15 mouse cellular contexts compared by ENCODE assay signal in the genomic region with DNA sequence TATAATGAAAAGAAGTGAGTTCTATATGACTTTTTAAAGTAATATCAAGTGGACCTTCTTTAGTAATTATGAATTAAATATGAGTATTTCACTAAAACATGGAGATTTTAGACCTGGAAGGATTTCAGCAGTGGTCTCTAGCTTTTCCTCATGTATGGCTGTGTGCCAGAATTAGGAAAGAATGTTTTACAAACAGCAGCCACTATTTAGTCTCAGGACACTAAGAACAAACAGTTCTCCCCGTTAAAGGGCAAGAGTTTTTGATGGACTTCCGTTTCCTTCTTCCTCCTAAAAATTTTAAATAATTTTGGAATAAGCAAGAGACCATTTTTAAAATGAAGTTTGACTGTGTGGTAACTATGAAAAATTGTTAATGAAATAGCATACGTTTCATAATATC. TPM values are rescaled to one million over a fixed set of nuclear protein-coding genes. Genes with fewer than 3 reads are reported as not detected.
DNase-seq lines count a peak whose midpoint lies in the region; ATAC-seq and TF ChIP-seq lines count a peak whose summit lies in the region.
"Had no signal": no experiment of that assay in that cellular context is flagged by ENCODE, and none has a peak within 500 bp of the region (broad histone marks: within the 10 kb centered on the region; RNA-seq: fewer than 3 reads in every experiment).

No protein-coding gene starts in this region.

- H3K4me1 ChIP-seq in liver, adult 2 months (ENCODE audit: control insufficient read depth, insufficient read depth, low read length), result peaks cover 12% of the 10 kb centered on the region
- no peaks in the 10 kb centered on the region for H3K4me1 ChIP-seq in midbrain, embryonic 14.5 days (ENCODE audit: control insufficient read depth, insufficient read depth, low read length)
- no peaks in the 10 kb centered on the region for H3K4me1 ChIP-seq in midbrain, embryonic 10.5 days

- H3K9me3 ChIP-seq in midbrain, embryonic 14.5 days (ENCODE audit: control insufficient read depth, low read length), result no peaks in the 10 kb centered on the region
- H3K9me3 ChIP-seq in midbrain, embryonic 10.5 days (replicated peaks), result no peaks in the 10 kb centered on the region
- H3K9me3 ChIP-seq: forebrain, embryonic 10.5 days; G1E; heart, embryonic 15.5 days had no signal

- H3K4me2 ChIP-seq in midbrain, embryonic 14.5 days (ENCODE audit: low read length), result no peak overlapping the region
- H3K4me2 ChIP-seq: heart, embryonic 15.5 days had no signal

- 10% methylated on average over 3 of the region's 3 CpGs for WGBS in liver, adult 2 months
- WGBS in midbrain, embryonic 14.5 days, result 82% methylated on average over 3 of the region's 3 CpGs
- WGBS in midbrain, embryonic 10.5 days, result 81% methylated on average over 3 of the region's 3 CpGs

- DNase-seq in gastrocnemius, adult 2 months, result no peak
- no peak for DNase-seq in gastrocnemius, adult 18-20 months (ENCODE audit: low spot score)
- peak; percentile 76 for DNase-seq in liver, adult 2 months (ENCODE audit: extremely low read depth, low read depth, low spot score)
- DNase-seq in liver, result no peak
- DNase-seq in midbrain, embryonic 14.5 days, result peak; percentile 39
- DNase-seq in midbrain, embryonic 10.5 days (ENCODE audit: low spot score), result no peak
- peak; percentile 51 for DNase-seq in lung, postnatal 36 days
- DNase-seq: cerebellum, adult 11-12 months; right cerebral cortex, postnatal 14 days had no signal

- H3K9ac ChIP-seq in liver, adult 2 months (ENCODE audit: low read depth, low read length), result no peak overlapping the region
- H3K9ac ChIP-seq in midbrain, embryonic 14.5 days (replicated peaks; ENCODE audit: low read length), result no peak overlapping the region
- H3K9ac ChIP-seq: heart, embryonic 15.5 days had no signal

- no peaks in the 10 kb centered on the region; the same call in 1 of the 2 replicates for H3K36me3 ChIP-seq in liver, adult 2 months (ENCODE audit: control insufficient read depth, insufficient read depth, low read length)
- H3K36me3 ChIP-seq in midbrain, embryonic 14.5 days (ENCODE audit: control insufficient read depth, insufficient read depth, low read length), result no peaks in the 10 kb centered on the region
- no peaks in the 10 kb centered on the region for H3K36me3 ChIP-seq in midbrain, embryonic 10.5 days
- H3K36me3 ChIP-seq: forebrain, embryonic 10.5 days; heart, embryonic 15.5 days had no signal

- no peak for TF ChIP-seq POLR2A in liver, adult 2 months (IDR thresholded peaks at IDR 0.05; ENCODE audit: extremely low read depth, insufficient read depth, low read length)

- H3K4me3 ChIP-seq in gastrocnemius, adult 2 months, result peak overlapping the region; percentile 49; the same call in 1 of the 2 replicates
- no peak overlapping the region for H3K4me3 ChIP-seq in liver, adult 2 months (ENCODE audit: insufficient read depth, low read depth, low read length)
- H3K4me3 ChIP-seq in midbrain, embryonic 14.5 days (replicated peaks; ENCODE audit: low read depth, low read length), result no peak overlapping the region
- no peak overlapping the region for H3K4me3 ChIP-seq in midbrain, embryonic 10.5 days
- H3K4me3 ChIP-seq: forebrain, embryonic 10.5 days; heart, embryonic 15.5 days; myocyte had no signal

- H3K79me2 ChIP-seq in liver, adult 2 months (ENCODE audit: control insufficient read depth, insufficient read depth, low read length), result peaks cover 7% of the 10 kb centered on the region; the same call in 1 of the 2 replicates

- no peaks in the 10 kb centered on the region for H3K27me3 ChIP-seq in liver, adult 2 months (ENCODE audit: control insufficient read depth, insufficient read depth, low read length)
- H3K27me3 ChIP-seq in midbrain, embryonic 14.5 days (ENCODE audit: control insufficient read depth, insufficient read depth, low read length), result no peaks in the 10 kb centered on the region
- no peaks in the 10 kb centered on the region for H3K27me3 ChIP-seq in midbrain, embryonic 10.5 days (ENCODE audit: low read depth, poor library complexity, severe bottlenecking)
- H3K27me3 ChIP-seq: heart, embryonic 15.5 days had no signal

- TF ChIP-seq CTCF in gastrocnemius, adult 2 months (IDR thresholded peaks at IDR 0.05), result no peak
- no peak for TF ChIP-seq CTCF in liver, adult 2 months (IDR thresholded peaks at IDR 0.05; ENCODE audit: low read depth, low read length)

- no peak for ATAC-seq in midbrain, embryonic 14.5 days (ENCODE audit: low FRiP score, low TSS enrichment)
- ATAC-seq in megakaryocyte-erythroid progenitor cell, adult 5-6 weeks (replicated peaks; ENCODE audit: low FRiP score, low TSS enrichment, poor library complexity, severe bottlenecking), result no peak
- ATAC-seq: inflammation-experienced regulatory T-cells, adult 6 months had no signal

- peak overlapping the region; percentile 88 for H3K27ac ChIP-seq in gastrocnemius, adult 2 months
- H3K27ac ChIP-seq in liver, adult 2 months (replicated peaks; ENCODE audit: insufficient read depth, low read depth, low read length), result no peak overlapping the region
- no peak overlapping the region for H3K27ac ChIP-seq in midbrain, embryonic 14.5 days (replicated peaks; ENCODE audit: low read depth, low read length)
- H3K27ac ChIP-seq in midbrain, embryonic 10.5 days (replicated peaks), result no peak overlapping the region
- H3K27ac ChIP-seq: forebrain, embryonic 10.5 days had no signal

- intact Hi-C loops in gastrocnemius, adult 2 months (cut with DNase I), result loop anchor here (1.0 kb wide), 1 partner anchor 38 kb away; no protein-coding TSS in a partner anchor

RNA-seq across cellular contexts. Expression of gene Gbe1, which starts 38.8 kb away (rescaled TPM):
- 10 to 100 TPM; 53.8 to 77.1 TPM for total RNA-seq in gastrocnemius, adult 2 months (2021)
- total RNA-seq in gastrocnemius, adult 18-20 months (2021), result 10 to 100 TPM; 53.8 to 70.1 TPM
- 98.9 and 174 TPM in 2 replicates for total RNA-seq in liver, adult 2 months (2014; rRNA removed)
- 66.2 and 68.9 TPM in 2 replicates for polyA plus RNA-seq in liver, adult 2 months (2012; rRNA removed)
- polyA plus RNA-seq in midbrain, embryonic 14.5 days (2014; fragmentation: Nextera tagmentation; extraction: Ambion mirVana), result 11.0 and 17.9 TPM in 2 replicates
- polyA plus RNA-seq in midbrain, embryonic 10.5 days (2016; fragmentation: Nextera tagmentation; extraction: Ambion mirVana), result 17.3 and 17.6 TPM in 2 replicates
- total RNA-seq in megakaryocyte-erythroid progenitor cell, adult 5-6 weeks (2014; fragmentation: Nextera tagmentation), result 9.7 and 14.3 TPM in 2 replicates
- 8.8 and 17.1 TPM in 2 replicates for total RNA-seq in megakaryocyte-erythroid progenitor cell, adult 5-6 weeks (2017)

Comparison
In these comparisons a context has a peak if more than half of its experiments do, and no peak if none do; other contexts are left out.
1. DNase-seq: peak in liver, adult 2 months (single experiment), midbrain, embryonic 14.5 days (single experiment) and lung, postnatal 36 days (single experiment); none in gastrocnemius, adult 2 months (single experiment), gastrocnemius, adult 18-20 months (single experiment), liver (single experiment) and midbrain, embryonic 10.5 days (single experiment).